ENCODE assay signal across 9 mouse cellular contexts in the genomic region with DNA sequence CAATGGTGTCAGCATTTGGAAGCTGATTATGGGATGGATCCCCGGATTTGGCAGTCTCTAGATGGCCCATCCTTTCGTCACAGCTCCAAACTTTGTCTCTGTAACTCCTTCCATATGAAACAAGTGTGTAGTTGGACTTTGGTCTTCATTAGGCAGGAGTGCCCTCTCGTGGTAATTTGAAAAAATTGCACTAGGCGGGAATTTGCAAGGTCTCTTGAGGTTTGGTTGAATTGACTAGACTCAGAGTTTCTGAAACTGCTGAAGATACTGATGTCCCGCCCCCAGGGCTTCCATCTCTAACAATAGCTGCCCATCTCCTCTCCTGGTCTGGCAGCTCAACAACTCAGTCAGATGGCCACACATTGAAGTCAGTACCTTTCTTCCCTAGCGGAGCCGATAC. TPM values are rescaled to one million over a fixed set of nuclear protein-coding genes. Genes with fewer than 3 reads are reported as not detected.
A peak's percentile ranks its signal among the peaks of the same experiment; 100 is the strongest.
DNase-seq lines count a peak whose midpoint lies in the region; ATAC-seq and TF ChIP-seq lines count a peak whose summit lies in the region.
"Had no signal": no experiment of that assay in that cellular context is flagged by ENCODE, and none has a peak within 500 bp of the region (broad histone marks: within the 10 kb centered on the region; RNA-seq: fewer than 3 reads in every experiment).

No protein-coding gene starts in this region.

- peak; percentile 82 for TF ChIP-seq CTCF in gastrocnemius, adult 2 months (IDR thresholded peaks at IDR 0.05)
- TF ChIP-seq CTCF in kidney, postnatal 0 days (IDR thresholded peaks at IDR 0.05; ENCODE audit: low read depth): peak; percentile 86

- ATAC-seq in embryonic facial prominence, embryonic 14.5 days (ENCODE audit: low read depth): no peak
- ATAC-seq in kidney, postnatal 0 days (replicated peaks; ENCODE audit: low FRiP score, low read depth): no peak
- ATAC-seq in monocyte, adult 5-6 weeks (replicated peaks; ENCODE audit: insufficient number of reproducible peaks, low FRiP score, low TSS enrichment, poor library complexity, severe bottlenecking): peak; percentile 87

- DNase-seq in gastrocnemius, adult 2 months: peak; percentile 34
- DNase-seq in gastrocnemius, postnatal 4 days (ENCODE audit: low spot score in 2 of 2): no peak
- DNase-seq in urinary bladder, postnatal 25 days (ENCODE audit: low spot score): peak; percentile 31
- no peak for DNase-seq in urinary bladder, adult 2 months (ENCODE audit: low spot score)
- DNase-seq in embryonic facial prominence, embryonic 14.5 days (ENCODE audit: low spot score): peak; percentile 71
- peak; percentile 86 for DNase-seq in kidney, postnatal 0 days (ENCODE audit: low spot score)
- no peak for DNase-seq in gastrocnemius, adult 8-10 months (ENCODE audit: low spot score in 2 of 2)

- WGBS in embryonic facial prominence, embryonic 14.5 days: 25% methylated on average over 7 of the region's 7 CpGs
- 30% methylated on average over 7 of the region's 7 CpGs for WGBS in kidney, postnatal 0 days

- intact Hi-C loops in gastrocnemius, adult 2 months (cut with DNase I): loop anchor here (1.0 kb wide), 1 partner anchor 81 kb away; no protein-coding TSS in a partner anchor

- H3K4me1 ChIP-seq in embryonic facial prominence, embryonic 14.5 days (ENCODE audit: control insufficient read depth, insufficient read depth, low read length): no peaks in the 10 kb centered on the region
- no peaks in the 10 kb centered on the region for H3K4me1 ChIP-seq in kidney, postnatal 0 days (replicated peaks; ENCODE audit: insufficient read depth, low read length)

- H3K4me2 ChIP-seq in embryonic facial prominence, embryonic 14.5 days (ENCODE audit: low read depth, low read length): no peak overlapping the region
- no peak overlapping the region for H3K4me2 ChIP-seq in kidney, postnatal 0 days (ENCODE audit: low read length)

- no peaks in the 10 kb centered on the region for H3K9me3 ChIP-seq in embryonic facial prominence, embryonic 14.5 days (ENCODE audit: control insufficient read depth, low read length)
- no peaks in the 10 kb centered on the region for H3K9me3 ChIP-seq in kidney, postnatal 0 days (replicated peaks; ENCODE audit: low read length)

- H3K27ac ChIP-seq in gastrocnemius, adult 2 months: no peak overlapping the region
- H3K27ac ChIP-seq in embryonic facial prominence, embryonic 14.5 days (replicated peaks; ENCODE audit: low read depth, low read length): no peak overlapping the region
- H3K27ac ChIP-seq in kidney, postnatal 0 days: no peak overlapping the region

- no peaks in the 10 kb centered on the region for H3K27me3 ChIP-seq in embryonic facial prominence, embryonic 14.5 days (replicated peaks; ENCODE audit: control insufficient read depth, insufficient read depth, low read length)
- no peaks in the 10 kb centered on the region for H3K27me3 ChIP-seq in kidney, postnatal 0 days (ENCODE audit: insufficient read depth, low read length)

- no peak overlapping the region for H3K4me3 ChIP-seq in gastrocnemius, adult 2 months
- no peak overlapping the region for H3K4me3 ChIP-seq in embryonic facial prominence, embryonic 14.5 days (ENCODE audit: low read depth, low read length)
- no peak overlapping the region for H3K4me3 ChIP-seq in kidney, postnatal 0 days (replicated peaks; ENCODE audit: low read depth, low read length)

- H3K9ac ChIP-seq in embryonic facial prominence, embryonic 14.5 days (ENCODE audit: low read depth, low read length): no peak overlapping the region
- H3K9ac ChIP-seq in kidney, postnatal 0 days (ENCODE audit: low read depth, low read length): no peak overlapping the region

- no peaks in the 10 kb centered on the region for H3K36me3 ChIP-seq in embryonic facial prominence, embryonic 14.5 days (ENCODE audit: control insufficient read depth, insufficient read depth, low read length)
- no peaks in the 10 kb centered on the region for H3K36me3 ChIP-seq in kidney, postnatal 0 days (ENCODE audit: insufficient read depth, low read length)

RNA-seq across cellular contexts. Expression of gene Olfr1393, which starts 6.8 kb away (rescaled TPM):
- not detected for total RNA-seq in gastrocnemius, adult 2 months (2021)
- total RNA-seq in gastrocnemius, postnatal 4 days (2021): under 1 TPM; 0.16 to 0.22 TPM
- polyA plus RNA-seq in urinary bladder, adult 2 months (2012; rRNA removed): 0.06 and 0.12 TPM in 2 replicates
- 0.10 TPM in 1 of 2 replicates, not detected in the other for polyA plus RNA-seq in embryonic facial prominence, embryonic 14.5 days (2014; fragmentation: Nextera tagmentation; extraction: Ambion mirVana)
- polyA plus RNA-seq in kidney, postnatal 0 days (2015; fragmentation: Nextera tagmentation; extraction: Ambion mirVana): 0.13 and 0.14 TPM in 2 replicates
- 2.0 TPM in 1 of 3 replicates, not detected in the others for total RNA-seq in monocyte, adult 5-6 weeks (2017)
- total RNA-seq in gastrocnemius, adult 8-10 months (2022): not detected
- total RNA-seq: layer of hippocampus, adult 18-20 months had no signal

RNA-seq across cellular contexts. Expression of gene Olfr1392, which starts 13.7 kb away (rescaled TPM):
- total RNA-seq in gastrocnemius, adult 2 months (2021): not detected
- total RNA-seq in gastrocnemius, postnatal 4 days (2021): not detected
- 0.10 and 0.15 TPM in 2 replicates for polyA plus RNA-seq in urinary bladder, adult 2 months (2012; rRNA removed)
- 0.07 TPM in 1 of 2 replicates, not detected in the other for polyA plus RNA-seq in embryonic facial prominence, embryonic 14.5 days (2014; fragmentation: Nextera tagmentation; extraction: Ambion mirVana)
- polyA plus RNA-seq in kidney, postnatal 0 days (2015; fragmentation: Nextera tagmentation; extraction: Ambion mirVana): 0.06 and 0.07 TPM in 2 replicates
- total RNA-seq in monocyte, adult 5-6 weeks (2017): not detected in 3 replicates
- not detected for total RNA-seq in gastrocnemius, adult 8-10 months (2022)

RNA-seq across cellular contexts. Expression of gene Mgat1, which starts 27.3 kb away (rescaled TPM):
- 10 to 100 TPM; 42.0 to 48.0 TPM for total RNA-seq in gastrocnemius, adult 2 months (2021)
- 10 to 100 TPM; 61.3 to 67.4 TPM for total RNA-seq in gastrocnemius, postnatal 4 days (2021)
- polyA plus RNA-seq in urinary bladder, adult 2 months (2012; rRNA removed): 61.8 and 63.4 TPM in 2 replicates
- polyA plus RNA-seq in embryonic facial prominence, embryonic 14.5 days (2014; fragmentation: Nextera tagmentation; extraction: Ambion mirVana): 66.0 and 67.3 TPM in 2 replicates
- polyA plus RNA-seq in kidney, postnatal 0 days (2015; fragmentation: Nextera tagmentation; extraction: Ambion mirVana): 75.2 and 82.7 TPM in 2 replicates
- 58.6 to 80.8 TPM (median 72.0 TPM) in 3 replicates for total RNA-seq in monocyte, adult 5-6 weeks (2017)
- 10 to 100 TPM; 39.4 to 56.8 (median 48.4) TPM for total RNA-seq in gastrocnemius, adult 8-10 months (2022)

RNA-seq across cellular contexts. Expression of gene Olfr10, which starts 33.2 kb away (rescaled TPM):
- total RNA-seq in gastrocnemius, adult 2 months (2021): not detected
- total RNA-seq in gastrocnemius, postnatal 4 days (2021): not detected
- not detected in 2 replicates for polyA plus RNA-seq in urinary bladder, adult 2 months (2012; rRNA removed)
- polyA plus RNA-seq in embryonic facial prominence, embryonic 14.5 days (2014; fragmentation: Nextera tagmentation; extraction: Ambion mirVana): not detected in 2 replicates
- polyA plus RNA-seq in kidney, postnatal 0 days (2015; fragmentation: Nextera tagmentation; extraction: Ambion mirVana): not detected in 2 replicates
- total RNA-seq in monocyte, adult 5-6 weeks (2017): not detected in 3 replicates
- total RNA-seq in gastrocnemius, adult 8-10 months (2022): not detected
- total RNA-seq: layer of hippocampus, adult 18-20 months had no signal

RNA-seq across cellular contexts. Expression of gene Olfr1391, which starts 51.2 kb away (rescaled TPM):
- total RNA-seq in gastrocnemius, adult 2 months (2021): not detected
- not detected for total RNA-seq in gastrocnemius, postnatal 4 days (2021)
- polyA plus RNA-seq in urinary bladder, adult 2 months (2012; rRNA removed): not detected in 2 replicates
- polyA plus RNA-seq in embryonic facial prominence, embryonic 14.5 days (2014; fragmentation: Nextera tagmentation; extraction: Ambion mirVana): not detected in 2 replicates
- not detected in 2 replicates for polyA plus RNA-seq in kidney, postnatal 0 days (2015; fragmentation: Nextera tagmentation; extraction: Ambion mirVana)
- total RNA-seq in monocyte, adult 5-6 weeks (2017): not detected in 3 replicates
- total RNA-seq in gastrocnemius, adult 8-10 months (2022): not detected
- total RNA-seq: layer of hippocampus, adult 18-20 months had no signal

Comparison
In these comparisons a context has a peak if more than half of its experiments do, and no peak if none do; other contexts are left out.
1. DNase-seq: peak in gastrocnemius, adult 2 months (single experiment), urinary bladder, postnatal 25 days (single experiment), embryonic facial prominence, embryonic 14.5 days (single experiment) and kidney, postnatal 0 days (single experiment); none in gastrocnemius, postnatal 4 days (0 of 2), urinary bladder, adult 2 months (single experiment) and gastrocnemius, adult 8-10 months (0 of 2).